Mouse (Mus musculus): Measurements from ENCODE around the gene Ralgapa2. TPM values are rescaled to one million over a fixed set of nuclear protein-coding genes. Genes with fewer than 3 reads are reported as not detected.

Ralgapa2 gene
- polyA plus RNA-seq, 3 experiments from 2014 or later: 7.4 to 13.3 (median 11.4) TPM

DNA sequence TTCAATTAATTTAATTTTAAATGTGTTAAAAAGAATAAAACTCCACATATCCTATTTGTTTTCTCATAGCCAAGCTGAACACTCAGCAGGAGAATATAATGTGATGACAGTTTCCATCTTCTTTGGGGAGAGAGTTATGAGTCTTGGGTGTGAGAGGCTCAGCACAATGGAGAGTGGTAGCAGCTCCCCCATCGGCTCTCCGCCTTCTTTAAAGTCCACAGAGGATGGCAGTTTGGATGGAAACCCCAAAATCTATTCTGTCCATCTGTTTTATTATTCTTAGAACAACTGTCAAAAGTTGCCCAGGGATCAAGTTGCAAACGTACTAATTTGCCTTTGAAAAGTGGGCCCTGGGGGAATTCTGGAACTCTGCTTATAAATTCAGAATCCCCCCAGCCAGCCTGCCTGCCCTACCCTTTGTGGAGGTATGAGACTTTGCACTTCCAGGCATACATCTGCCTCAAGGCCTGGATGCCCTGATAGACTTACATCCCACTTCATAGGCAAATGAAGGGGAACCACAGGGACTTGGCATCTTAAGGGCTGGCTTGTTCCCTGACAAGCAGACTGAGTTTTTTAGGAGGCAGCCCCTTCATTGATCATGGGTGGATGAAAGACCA lies 212.2 kb downstream of the Ralgapa2 start:
- ATAC-seq: no peak

DNA sequence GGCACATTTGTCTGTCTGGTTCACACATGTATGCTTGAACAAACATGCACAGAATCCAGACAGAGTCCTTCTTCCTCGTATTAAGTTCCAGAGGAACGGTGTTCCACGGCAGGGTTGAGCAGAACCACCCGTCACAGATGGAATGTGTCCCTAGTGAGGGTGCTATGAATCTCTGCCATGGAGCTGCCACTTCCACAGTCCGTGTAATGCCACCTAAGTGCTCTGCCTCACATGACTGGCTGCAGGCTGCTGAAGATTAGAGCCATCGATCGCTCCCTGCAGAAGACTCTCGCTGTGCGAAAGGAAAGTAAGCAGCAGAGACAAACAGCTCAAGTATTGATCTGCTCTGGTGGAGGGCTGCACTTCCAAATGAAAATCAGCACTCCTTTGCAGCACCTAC lies 218.6 kb downstream of the Ralgapa2 start:
- no peak for ATAC-seq

DNA sequence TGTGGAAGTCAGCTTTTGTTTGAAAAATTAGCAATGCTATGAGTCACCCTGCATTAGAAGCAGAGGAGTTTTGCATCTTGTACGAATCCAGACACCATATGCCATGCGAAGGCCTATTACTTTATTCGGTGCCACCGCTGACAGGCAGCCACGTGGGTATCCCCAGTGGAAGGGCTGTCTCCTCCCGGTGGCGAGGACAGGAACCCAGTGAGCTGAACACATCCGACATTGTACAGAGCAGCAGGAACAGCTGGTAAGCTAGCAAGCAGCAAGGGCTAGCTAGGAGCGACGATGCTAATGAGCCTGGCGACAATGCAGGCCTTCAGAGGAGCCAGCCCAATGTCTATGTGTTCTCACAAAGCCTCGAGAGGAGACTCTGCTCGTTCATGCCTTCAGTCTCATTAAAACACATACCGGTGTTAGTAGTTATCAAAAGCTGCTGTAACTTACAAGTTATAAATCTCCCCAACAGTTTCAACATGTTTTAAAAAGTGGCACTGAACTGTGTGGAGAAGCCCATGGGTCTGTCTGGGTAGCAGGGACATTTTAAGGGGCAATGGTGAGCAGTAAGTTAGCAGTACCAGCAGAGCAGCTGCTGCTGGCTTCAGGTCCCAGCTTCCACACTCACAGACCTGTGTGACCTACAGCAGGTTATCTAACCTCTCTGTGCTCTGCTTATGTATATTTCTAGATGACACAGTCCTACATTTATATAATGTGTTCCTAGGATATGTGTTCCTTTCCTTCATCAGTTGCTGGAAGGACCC lies 221.1 kb downstream of the Ralgapa2 start:
- ATAC-seq: no peak

DNA sequence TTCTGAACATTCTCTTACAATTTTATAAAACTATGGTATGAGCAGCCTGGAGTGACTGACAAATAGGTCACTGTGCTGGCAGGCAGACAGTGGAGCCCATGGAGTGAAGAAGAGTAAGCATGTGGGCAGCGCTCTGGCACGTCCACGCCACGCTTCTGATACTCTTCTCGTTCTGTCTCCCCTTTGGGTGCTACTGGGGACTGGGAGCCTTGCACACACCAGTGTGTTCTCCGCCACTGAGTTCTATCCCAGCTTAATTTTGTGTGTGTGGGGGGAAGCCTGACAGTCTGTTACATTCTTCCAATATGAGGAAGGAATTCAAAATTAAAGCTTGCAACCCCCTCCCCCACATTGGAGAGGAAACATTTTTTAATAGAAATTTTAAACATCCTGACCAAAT lies 221.8 kb downstream of the Ralgapa2 start:
- ATAC-seq: no peak

DNA sequence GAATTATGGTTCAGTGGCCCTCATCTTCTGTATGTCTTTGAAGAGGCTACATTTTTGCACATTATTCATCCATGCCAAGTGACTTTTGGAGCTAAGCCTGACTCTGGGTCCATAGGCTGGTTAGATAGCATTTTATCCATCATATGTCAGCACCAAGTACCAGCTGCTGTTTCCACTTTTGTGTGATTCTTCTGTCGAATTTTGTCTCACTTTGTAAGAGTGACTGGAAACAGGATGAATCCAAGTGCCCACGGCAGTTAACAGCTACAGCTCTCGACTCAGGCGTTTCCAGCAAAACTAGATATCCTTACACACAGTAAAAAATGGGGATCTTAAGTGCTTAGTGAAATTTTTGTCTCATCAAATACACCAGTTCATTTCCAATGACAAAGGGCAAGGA lies 222.8 kb downstream of the Ralgapa2 start:
- ATAC-seq: no peak

DNA sequence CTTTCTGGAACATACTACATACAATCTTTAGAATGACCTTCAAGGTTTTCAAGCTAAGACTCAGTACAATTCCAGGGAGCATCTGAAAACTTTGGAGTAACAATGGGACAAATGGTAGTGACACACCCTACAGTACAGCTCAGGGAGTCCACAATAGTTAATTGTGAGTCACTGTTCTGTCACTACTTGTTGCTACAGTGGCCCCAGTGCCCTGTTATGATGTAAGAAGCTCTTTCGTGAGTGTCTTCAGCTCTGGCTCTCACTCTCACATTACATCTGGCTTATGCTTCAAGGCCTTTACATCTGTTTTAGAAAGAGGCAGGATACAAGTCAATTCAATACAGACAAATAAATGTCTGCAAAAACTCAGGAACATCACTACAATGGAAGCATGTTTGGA lies 223.8 kb downstream of the Ralgapa2 start:
- no peak for ATAC-seq

DNA sequence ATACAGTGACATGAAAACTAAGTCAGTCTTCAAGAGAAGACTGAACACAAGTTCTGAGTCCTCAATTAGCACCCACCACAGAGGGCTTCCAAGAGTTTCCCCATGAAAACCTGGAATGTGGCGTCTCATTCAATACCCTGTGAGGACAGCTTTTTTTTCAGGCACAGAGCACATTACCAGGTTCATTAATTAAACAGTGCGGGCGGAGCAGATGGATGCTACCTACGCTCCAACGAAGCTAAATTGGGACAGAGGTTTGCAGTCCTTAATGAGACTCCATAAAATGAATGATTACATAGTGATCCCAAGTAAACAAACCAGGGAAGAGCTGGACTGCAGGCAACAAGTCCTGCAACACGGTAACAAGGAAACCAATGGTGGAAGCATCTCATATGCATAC lies 224.6 kb downstream of the Ralgapa2 start:
- ATAC-seq: no peak

DNA sequence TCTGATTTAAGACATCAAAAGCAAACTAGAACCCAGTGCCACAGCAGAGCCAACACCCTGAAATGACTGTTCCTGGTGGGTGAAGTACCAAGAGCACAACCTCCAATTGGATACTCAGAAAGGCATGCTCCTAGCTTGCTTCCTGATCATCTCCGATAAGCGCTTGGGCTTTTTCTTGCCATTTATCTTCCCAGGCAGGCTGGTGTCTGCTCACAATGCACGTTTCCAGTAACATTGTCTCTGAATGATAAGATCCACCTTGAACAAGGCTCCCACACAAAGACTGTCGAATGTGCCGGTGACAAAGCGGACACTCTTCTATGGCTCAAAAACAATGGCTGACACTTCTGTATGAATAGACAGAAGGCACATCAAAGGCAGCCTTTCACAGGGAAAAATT lies 230.8 kb downstream of the Ralgapa2 start:
- ATAC-seq: no peak

DNA sequence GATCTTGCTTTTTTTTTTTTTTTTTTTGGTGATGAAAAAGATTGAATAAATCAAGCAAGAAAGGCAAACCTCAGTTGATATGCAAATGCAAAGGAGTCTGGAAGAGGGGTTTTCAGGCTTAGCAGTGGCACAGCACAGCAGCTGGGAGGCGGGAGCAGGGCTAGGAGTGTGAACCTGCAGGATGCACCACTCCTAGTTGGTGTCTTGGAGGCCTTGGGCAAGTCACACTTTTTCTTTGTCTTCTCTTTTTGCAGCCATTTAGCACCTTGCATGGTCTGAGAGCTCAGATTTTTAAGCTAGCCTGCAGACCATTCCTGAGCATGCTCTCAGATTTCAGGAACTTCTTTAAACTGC lies 231.2 kb downstream of the Ralgapa2 start:
- ATAC-seq: no peak

DNA sequence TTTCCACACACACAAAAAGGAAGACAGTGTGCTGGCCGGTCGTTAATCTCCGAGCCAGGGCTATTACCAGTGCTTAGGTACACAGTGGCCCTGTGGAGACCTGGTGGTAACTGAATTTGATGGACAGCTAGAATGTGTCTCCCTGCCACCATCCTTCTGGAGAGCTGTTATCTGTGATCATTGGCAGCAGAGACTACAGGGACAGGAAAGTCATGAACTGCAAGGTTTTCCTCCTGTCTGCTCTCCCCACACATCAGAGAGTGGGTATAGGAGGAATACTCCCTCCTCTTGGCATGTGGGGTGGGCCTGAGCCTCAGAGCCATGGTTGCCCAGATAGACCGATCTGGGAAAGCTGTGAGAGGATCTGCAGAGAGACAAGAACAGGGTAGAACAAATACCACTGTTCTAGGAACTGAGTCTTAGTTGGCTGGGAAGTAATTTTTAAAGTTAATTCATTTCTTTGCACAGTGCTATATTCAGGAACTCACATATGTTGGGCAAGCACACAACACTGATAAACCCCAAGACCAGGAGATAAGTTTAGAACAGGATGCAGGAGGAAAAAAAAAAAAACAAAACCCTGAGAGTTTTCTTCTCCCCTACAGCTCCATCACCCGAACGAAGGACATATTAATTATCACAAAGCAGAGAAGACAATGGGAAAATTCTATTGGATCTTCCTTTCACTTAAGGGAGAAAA lies 231.8 kb downstream of the Ralgapa2 start:
- no peak for ATAC-seq

DNA sequence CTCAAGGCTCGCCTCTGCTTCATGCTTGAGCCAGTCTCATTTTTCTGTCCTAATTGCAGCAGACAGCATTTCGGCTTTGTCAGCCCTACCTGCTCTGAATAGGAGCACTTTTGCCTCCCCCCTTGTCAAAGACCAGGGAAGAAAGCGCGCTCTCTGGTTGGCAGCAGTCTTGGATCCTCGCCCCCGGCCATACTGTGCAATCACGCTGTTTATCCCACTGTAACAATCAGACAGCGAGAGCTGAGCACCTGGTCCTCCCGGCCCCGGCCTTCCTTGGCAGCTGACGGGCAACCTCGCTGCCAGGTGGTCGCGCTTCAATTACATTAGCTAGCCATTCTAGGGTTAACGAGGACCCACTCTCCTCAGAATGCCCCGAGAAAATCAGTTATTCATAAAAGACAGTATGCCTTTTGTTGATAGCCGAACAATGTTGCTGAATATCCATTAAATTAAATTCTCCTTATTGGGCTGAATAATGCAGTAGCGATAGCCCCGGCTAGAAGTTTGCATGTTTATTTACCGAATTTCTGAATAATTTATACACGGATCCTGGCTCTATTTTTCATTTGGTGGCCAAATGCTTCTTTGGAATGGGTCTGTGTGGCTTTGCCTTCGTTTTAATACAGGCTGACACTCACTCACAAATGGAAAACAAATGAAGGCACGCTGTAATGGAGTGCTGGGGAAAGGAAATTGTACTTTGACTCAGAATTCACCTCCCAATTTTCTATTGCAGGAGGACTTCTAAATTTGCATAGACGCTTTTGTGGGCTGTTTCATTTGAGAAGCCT lies 232.5 kb downstream of the Ralgapa2 start:
- no peak for ATAC-seq

DNA sequence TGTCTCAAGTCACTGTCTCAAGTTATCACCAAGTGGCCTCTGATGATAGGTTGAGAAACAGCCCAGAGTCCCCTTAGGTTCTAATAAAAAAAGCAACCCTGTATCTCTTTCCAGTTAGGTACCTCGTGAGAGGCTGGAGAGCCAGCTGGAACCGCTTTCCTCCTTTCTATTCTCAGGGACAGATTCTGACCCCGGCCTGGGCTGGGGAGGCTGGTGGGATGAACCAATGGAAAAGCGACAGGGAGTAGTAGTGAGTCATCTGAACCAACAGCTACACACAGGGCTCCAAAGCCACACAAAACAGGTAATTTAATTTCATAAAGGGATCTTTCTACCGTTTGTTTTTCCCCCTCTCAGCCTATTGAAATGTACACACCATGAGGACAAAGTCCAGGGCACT lies 233.8 kb downstream of the Ralgapa2 start:
- ATAC-seq: no peak

DNA sequence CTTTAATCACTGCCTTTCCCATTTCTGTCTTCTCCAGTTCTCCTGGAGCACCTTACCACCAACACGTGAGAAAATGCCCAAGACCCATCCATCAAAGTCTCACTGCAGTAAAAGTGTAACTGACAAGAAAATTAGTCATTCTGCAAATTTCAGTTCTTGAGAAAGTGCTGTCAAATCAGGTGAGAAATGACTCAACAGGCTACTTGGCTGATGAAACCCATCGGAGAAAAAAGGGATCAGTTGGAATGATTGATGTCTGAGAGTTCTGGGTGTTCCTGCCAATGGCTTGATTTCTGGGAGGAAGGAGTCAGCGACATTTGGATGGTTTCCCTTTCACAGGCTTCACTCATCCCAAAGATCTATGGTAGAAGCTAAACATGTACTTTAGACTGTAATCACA lies 245.6 kb downstream of the Ralgapa2 start:
- no peak for ATAC-seq

DNA sequence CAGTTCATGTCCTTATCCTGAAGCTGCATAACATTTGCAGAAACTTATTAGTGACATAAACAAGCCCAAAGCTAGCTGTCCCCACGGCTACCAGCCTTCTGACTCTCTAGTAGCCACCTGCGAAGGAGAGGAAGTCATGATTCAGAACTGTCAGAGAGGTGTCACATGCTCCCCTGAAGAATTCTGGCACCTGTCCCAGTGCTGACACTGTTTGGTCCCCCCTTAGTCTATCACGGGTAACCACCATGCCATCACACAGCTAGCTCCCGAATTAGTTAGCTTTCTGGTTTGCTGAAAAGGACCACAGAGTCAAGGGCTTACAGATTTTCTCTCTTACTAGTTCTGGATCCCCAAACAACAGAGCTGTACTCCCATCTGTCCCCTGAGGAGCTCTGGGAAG lies 247.1 kb downstream of the Ralgapa2 start:
- ATAC-seq: peak; percentile 65

DNA sequence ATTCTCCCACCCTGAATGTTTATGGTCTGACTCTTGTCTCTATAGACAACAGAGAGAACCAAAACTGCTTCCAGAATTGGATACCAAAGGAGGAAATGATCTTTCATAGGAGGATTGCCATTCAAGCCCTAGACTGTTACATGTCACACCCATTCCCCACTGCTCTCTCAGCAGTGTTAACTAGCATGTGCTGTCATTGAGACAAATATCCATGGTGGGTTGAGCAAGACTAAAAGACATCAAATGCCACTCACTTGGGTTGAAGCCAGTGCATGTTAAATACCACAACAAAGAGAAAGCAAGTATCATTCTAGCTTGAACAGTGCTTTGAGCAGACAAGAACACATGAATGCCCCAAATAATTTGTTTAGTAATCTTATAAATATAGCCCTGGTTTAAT lies 249.2 kb downstream of the Ralgapa2 start:
- no peak for ATAC-seq

DNA sequence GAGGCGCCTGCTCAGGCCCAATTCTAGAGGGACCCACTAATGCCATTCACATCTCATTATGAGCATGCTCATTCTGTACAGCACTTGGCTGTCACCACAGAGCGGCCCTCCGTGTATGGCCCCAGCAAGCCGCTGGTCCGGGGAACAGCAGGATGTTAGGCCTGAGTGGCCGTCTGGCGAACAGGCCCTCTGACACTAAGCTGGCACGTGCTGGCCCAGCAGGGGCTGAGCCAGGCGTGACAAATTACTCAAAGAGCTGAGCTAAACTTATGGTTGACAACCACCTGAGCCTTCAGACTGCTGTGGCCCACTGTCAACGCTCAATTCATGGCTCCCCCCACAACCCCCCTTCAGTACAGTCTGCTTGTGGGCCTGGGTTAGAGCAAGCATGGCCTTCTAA lies 249.9 kb downstream of the Ralgapa2 start:
- ATAC-seq: no peak

DNA sequence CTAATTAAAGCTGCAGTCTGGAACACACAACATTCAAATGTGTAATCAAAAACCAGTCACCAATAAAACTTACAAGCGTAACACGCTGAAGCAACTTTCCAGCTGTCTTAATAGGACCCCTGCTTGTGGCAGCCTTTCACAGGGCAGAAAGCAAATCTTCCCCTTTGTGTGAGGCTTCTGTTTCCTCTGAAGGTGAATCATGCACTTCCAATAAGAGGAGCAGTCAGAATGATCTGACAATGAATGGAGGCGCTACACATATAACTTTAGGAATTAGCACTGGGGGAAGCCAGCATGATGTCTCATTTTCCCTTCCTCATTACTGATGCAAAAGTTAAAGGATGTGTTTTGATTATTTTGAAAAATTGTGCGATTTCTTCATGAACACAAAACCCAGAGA lies 251.0 kb downstream of the Ralgapa2 start:
- no peak for ATAC-seq

DNA sequence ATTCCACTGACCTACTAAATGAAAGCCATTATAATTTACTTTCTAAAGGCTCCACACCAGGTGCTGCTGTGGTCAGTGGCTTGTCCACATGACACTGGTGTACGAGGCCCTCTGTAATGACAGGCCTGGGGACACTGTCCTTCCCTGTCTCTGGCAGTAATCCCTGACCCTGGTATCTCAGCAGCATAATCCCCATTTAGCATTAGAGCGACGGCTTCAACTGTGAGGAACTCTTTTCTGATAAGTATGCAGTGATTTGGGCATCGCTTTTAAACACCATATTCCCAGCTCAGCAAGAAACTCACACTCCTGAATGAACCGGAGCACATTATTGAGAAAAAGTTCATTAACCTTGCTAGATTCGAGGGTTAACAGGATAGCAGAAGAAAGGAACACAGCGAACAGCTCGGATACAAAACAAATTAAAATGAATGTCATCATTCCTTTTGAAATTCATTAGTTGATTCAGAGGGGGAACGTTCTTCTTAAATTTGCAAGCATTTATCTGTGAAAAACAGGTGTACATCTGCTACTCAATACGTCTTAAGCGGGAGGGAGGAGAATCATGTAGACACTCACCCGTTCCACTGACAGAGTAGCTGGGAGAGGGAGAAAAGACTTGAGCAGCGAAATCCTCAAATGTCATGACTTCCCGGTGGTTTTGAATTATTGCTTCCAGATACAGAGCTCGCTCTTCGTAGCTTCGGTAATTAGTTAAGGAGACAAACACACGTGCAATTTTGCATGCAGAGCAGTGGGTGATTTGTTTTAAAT lies 252.2 kb downstream of the Ralgapa2 start:
- ATAC-seq: no peak

DNA sequence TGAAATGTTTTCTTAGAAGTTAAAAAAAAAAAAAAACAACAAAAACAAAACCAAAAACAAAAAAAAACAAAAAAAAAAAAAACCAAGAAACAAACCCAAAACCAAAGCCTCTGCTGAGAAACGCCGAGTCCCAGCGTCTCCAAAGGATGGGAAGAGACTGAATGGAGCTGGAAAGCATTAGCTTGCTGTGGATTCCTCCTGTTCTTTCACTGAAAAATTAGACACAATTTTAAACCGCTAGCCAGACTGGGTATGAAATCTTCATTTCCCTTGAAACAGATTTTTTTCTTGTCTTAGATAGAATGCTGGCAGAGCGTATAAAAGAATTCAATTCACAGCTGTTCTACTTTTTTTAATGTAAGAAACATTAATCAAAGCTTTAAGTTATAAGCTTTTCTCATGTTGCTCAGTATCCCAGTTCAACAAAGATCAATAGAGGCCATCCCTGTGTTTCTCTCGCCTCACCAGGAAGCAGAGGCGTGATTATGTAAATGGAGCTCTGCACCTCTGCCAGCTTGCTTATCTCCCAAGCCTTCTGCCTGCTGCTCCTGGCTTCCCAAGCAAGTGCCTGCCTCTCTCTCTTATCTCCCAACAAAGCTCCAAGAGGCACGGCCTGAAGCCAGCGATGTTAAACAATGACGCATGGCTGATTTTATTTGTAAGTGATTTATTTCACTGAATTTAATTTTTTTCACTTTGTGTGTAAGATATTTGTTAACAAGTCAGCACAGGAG lies 253.2 kb downstream of the Ralgapa2 start:
- no peak for ATAC-seq

DNA sequence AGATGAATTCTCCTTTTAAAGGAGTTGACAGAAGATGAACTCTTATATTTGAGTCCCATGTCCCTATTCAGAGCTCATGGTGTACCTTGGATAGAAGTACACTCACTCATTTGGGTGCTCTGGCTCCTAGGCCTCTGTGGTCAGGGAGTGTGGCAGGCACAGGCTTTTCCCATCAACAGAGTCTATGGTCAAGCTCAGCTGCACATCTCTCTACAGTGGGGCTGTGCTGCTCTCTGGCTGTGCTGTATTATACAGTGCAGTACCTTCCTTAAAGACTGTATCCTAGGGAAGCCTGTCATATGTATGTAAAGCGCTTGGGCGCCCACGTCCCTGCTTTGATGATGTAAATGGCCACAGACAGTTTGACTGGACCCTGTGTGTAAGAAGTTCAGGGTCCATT lies 254.5 kb downstream of the Ralgapa2 start:
- ATAC-seq: no peak

DNA sequence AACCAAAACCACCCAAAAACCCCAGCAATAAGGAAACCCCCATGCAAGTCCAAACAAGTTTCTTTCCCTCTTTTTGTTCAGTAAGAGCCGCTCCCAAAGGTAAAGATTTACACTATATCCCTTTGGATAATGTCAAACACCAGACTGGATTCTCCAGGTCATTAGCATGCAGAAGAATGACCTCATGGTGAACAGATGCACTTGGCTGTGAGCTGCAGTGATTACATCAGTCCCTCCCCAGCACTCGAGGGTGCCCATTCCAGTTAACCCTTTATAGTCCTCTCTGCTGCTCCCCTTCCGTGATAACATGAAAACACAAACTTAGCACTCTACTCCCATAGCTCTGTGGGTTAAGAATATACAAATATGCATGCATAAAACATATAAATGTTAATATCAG lies 255.1 kb downstream of the Ralgapa2 start:
- ATAC-seq: no peak
